Mouse (Mus musculus) forebrain, embryonic 11.5 days (tissue): ENCODE results near the gene Aspg. TPM values are rescaled to one million over a fixed set of nuclear protein-coding genes. Genes with fewer than 3 reads are reported as not detected.
A peak's percentile ranks its signal among the peaks of the same experiment; 100 is the strongest.

Experiments
- microRNA counts: library from miRNA; unstranded; fragments of <30 nt; microRNA quantifications from one replicate; lab custom pipeline; 2015
- microRNA-seq: library from miRNA; unstranded; fragments of <30 nt; microRNA quantifications from one replicate; pipeline ENCODE4, GENCODE M21; 2016; ENCODE audit not compliant: insufficient number of aligned reads
- polyA plus RNA-seq: library from polyadenylated mRNA; unstranded; fragments of >200 nt; fragmentation: Nextera tagmentation; extraction: Ambion mirVana; gene quantifications from 2 replicates; pipeline ENCODE4 v1.2.1, GENCODE M21; 2014

Aspg gene
- polyA plus RNA-seq, 1 experiment from 2014 or later, result 0.29 TPM

MicroRNAs within 50 kb of the gene (microRNA counts, 519-probe panel; counts per million panel counts)
- 4,430 counts per million, percentile 37 among the panel's probes with 10 or more counts for microRNA mmu-miR-203 (lab: Ali Mortazavi, UCI)

Small RNAs within 50 kb of the gene (microRNA-seq; reads per million reads assigned to microRNA genes)
- gene Mir203, result 2,861 reads per million, percentile 80 among the genes with 10 or more reads in this experiment
- not detected for gene Mir3073a
- not detected for gene Mir3073b

Other genes starting within 250 kb of the Aspg start
- gene Ppp1r13b, start 198.6 kb upstream of the Aspg start, polyA plus RNA-seq, result 6.3 and 7.6 TPM in 2 replicates
- gene Atp5mpl, start 139.7 kb upstream of the Aspg start, polyA plus RNA-seq, result 524 and 551 TPM in 2 replicates
- 0.94 and 1.7 TPM in 2 replicates for gene Tdrd9, start 135.1 kb upstream of the Aspg start, polyA plus RNA-seq
- not detected in 2 replicates for gene Rd3l, start 125.4 kb upstream of the Aspg start, polyA plus RNA-seq
- gene Kif26a, start 39.5 kb downstream of the Aspg start, polyA plus RNA-seq, result 6.4 and 7.1 TPM in 2 replicates